Mouse (Mus musculus): ENCODE data around the gene Cnr2. TPM values are rescaled to one million over a fixed set of nuclear protein-coding genes. Genes with fewer than 3 reads are reported as not detected.
A peak's percentile ranks its signal among the peaks of the same experiment; 100 is the strongest.

Gene Cnr2
- polyA plus RNA-seq, 1 experiment from 2014 or later = 1.1 TPM

DNA sequence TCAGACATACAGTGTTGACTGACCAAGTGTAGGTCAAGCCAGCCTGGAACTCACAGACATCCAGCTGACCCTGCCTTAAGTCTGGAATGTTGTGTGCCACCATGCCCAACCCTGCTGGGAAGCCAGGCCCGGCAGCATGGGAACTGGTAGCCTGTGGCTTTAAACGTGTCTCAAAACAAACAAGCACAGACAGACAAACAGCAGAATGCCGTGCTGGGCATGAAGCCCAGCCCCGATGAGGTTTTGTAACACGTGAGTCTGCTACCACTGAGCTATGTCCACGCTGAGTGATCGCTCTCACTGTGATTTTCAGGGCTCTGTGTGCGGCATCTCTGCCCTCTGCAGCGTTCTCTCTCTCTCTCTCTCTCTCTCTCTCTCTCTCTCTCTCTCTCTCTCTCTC, 60.7 kb downstream of the Cnr2 start:
- WGBS = 82% methylated on average over 9 of the region's 9 CpGs
- Histone ChIP-seq H3K36me3 (ENCODE audit: insufficient read depth, low read length) (peaks cover 39% of the 10 kb centered on the region), H3K4me2 (replicated peaks; ENCODE audit: low read depth, low read length) (no peak overlapping the region)

DNA sequence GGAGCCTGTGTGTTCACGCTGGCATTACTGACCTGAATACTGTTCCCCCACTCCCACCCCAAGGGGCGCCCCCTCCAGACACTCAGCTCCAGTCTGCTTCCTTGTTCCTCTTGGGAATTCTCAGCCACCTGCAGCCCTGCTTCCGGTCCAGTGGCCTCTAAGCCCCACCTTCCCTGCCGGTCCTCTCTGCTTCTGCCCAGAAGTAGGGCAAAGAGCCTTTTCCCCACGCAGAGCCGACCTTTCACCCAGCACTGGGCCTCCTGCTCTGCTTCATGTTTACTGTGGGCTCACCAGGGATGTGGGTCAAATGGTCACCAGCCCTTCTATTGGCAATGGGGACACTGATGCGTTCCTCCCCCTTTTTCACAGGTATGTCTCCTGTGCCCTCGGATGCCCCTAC, 63.2 kb downstream of the Cnr2 start:
- 51% methylated on average over 8 of the region's 8 CpGs for WGBS
- ATAC-seq (ENCODE audit: low FRiP score, low TSS enrichment) = no peak
- H3K9ac ChIP-seq (replicated peaks; ENCODE audit: low read length) = peak overlapping the region; percentile 45; the same call in 1 of the 2 replicates
- H3K4me2 ChIP-seq (replicated peaks; ENCODE audit: low read depth, low read length) = no peak overlapping the region
- peaks cover 23% of the 10 kb centered on the region; the same call in 1 of the 2 replicates for H3K36me3 ChIP-seq (ENCODE audit: insufficient read depth, low read length)
- H3K27ac ChIP-seq (ENCODE audit: low read length) = no peak overlapping the region
- no peaks in the 10 kb centered on the region for H3K27me3 ChIP-seq (ENCODE audit: insufficient read depth, low read length)
- no peak overlapping the region for H3K4me3 ChIP-seq (ENCODE audit: low read length)
- H3K9me3 ChIP-seq (ENCODE audit: low read length) = no peaks in the 10 kb centered on the region
- H3K4me1 ChIP-seq (ENCODE audit: insufficient read depth, low read length) = peaks cover 4% of the 10 kb centered on the region; the same call in 1 of the 2 replicates

More for the DNA sequence above, 60.7 kb downstream of the Cnr2 start:
- Histone ChIP-seq H3K9me3 (ENCODE audit: low read length) (no peaks in the 10 kb centered on the region), H3K27ac (ENCODE audit: low read length) (no peak overlapping the region), H3K4me1 (ENCODE audit: insufficient read depth, low read length) (no peaks in the 10 kb centered on the region), H3K27me3 (ENCODE audit: insufficient read depth, low read length) (no peaks in the 10 kb centered on the region), H3K4me3 (ENCODE audit: low read length) (no peak overlapping the region), H3K9ac (replicated peaks; ENCODE audit: low read length) (no peak overlapping the region)
- ATAC-seq (ENCODE audit: low FRiP score, low TSS enrichment) = no peak

DNA sequence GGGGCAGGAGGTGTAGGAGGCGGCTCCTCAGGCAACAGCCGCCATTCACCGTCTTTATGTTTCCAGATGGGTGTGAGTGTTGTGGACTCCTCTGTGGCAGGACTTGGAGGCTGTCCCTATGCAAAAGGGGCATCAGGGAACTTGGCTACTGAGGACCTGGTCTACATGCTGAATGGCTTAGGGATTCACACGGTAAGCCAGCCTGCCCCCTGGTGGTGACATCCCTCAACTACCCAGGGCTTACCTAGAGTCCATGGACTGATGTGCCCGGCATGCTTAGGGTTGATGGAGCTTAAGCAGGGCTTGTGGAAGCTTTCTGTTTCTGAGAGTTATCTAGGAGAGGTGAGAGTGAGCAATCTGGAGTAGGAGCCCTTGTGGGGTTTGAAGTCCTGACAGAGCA, 65.5 kb downstream of the Cnr2 start:
- Histone ChIP-seq H3K27me3 (ENCODE audit: insufficient read depth, low read length) (no peaks in the 10 kb centered on the region), H3K27ac (ENCODE audit: low read length) (no peak overlapping the region), H3K36me3 (ENCODE audit: insufficient read depth, low read length) (peaks cover 18% of the 10 kb centered on the region; the same call in 1 of the 2 replicates), H3K9me3 (ENCODE audit: low read length) (no peaks in the 10 kb centered on the region), H3K4me3 (ENCODE audit: low read length) (no peak overlapping the region), H3K4me2 (replicated peaks; ENCODE audit: low read depth, low read length) (no peak overlapping the region), H3K9ac (replicated peaks; ENCODE audit: low read length) (no peak overlapping the region), H3K4me1 (ENCODE audit: insufficient read depth, low read length) (peaks cover 15% of the 10 kb centered on the region)
- 26% methylated on average over 5 of the region's 5 CpGs for WGBS
- ATAC-seq (ENCODE audit: low FRiP score, low TSS enrichment) = no peak

DNA sequence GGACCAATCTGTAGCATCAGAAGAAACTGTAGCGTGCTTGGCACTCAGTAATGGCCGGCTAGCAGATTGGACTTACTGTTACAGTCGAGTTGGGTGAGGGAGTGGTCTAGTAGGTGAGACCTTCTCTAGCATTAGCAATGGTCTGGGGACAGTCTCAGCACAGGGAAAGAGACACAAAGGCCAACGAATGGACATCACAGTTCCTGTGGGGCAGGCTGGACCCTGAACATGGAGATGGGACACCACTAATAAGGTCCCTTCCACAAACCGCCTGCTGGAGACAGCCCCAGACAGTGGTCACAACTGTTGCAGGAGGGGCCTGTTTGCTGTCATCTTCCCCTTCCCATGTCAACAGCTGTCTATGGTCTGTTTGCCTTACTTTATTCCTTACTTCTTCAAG, 66.5 kb downstream of the Cnr2 start:
- no peak for ATAC-seq (ENCODE audit: low FRiP score, low TSS enrichment)
- Histone ChIP-seq H3K4me3 (ENCODE audit: low read length) (no peak overlapping the region), H3K4me1 (ENCODE audit: insufficient read depth, low read length) (peaks cover 15% of the 10 kb centered on the region), H3K9me3 (ENCODE audit: low read length) (no peaks in the 10 kb centered on the region), H3K27me3 (ENCODE audit: insufficient read depth, low read length) (no peaks in the 10 kb centered on the region), H3K4me2 (replicated peaks; ENCODE audit: low read depth, low read length) (no peak overlapping the region), H3K36me3 (ENCODE audit: insufficient read depth, low read length) (peaks cover 18% of the 10 kb centered on the region), H3K9ac (replicated peaks; ENCODE audit: low read length) (no peak overlapping the region), H3K27ac (ENCODE audit: low read length) (no peak overlapping the region)
- WGBS = 92% methylated on average over 5 of the region's 5 CpGs

DNA sequence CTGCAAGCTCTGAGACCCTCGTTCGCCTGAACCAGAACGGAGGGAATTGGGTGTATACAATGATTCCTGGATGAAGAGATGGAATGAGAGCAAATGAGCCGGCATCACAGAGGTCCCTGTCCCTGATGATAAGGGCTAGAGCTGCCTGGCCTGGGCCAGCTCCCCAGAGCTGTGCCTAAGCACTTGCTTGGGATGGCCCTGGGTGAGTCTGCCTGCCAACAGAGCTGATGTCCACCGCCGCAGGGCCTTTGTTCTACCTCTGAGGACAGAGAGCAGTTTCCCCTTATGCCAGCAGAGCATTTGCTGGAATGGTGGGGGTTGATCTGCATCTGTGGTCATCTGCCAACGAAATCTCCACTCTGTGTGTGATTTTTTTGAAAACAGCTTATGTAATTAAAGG, 67.0 kb downstream of the Cnr2 start:
- 85% methylated on average over 7 of the region's 7 CpGs for WGBS
- ATAC-seq (ENCODE audit: low FRiP score, low TSS enrichment) = no peak
- Histone ChIP-seq H3K9ac (replicated peaks; ENCODE audit: low read length) (no peak overlapping the region), H3K27ac (ENCODE audit: low read length) (0 out of 2 replicates have a peak overlapping the region, but pooled peaks have one; percentile 5), H3K9me3 (ENCODE audit: low read length) (no peaks in the 10 kb centered on the region), H3K4me2 (replicated peaks; ENCODE audit: low read depth, low read length) (no peak overlapping the region), H3K36me3 (ENCODE audit: insufficient read depth, low read length) (peaks cover 23% of the 10 kb centered on the region), H3K27me3 (ENCODE audit: insufficient read depth, low read length) (no peaks in the 10 kb centered on the region), H3K4me3 (ENCODE audit: low read length) (no peak overlapping the region), H3K4me1 (ENCODE audit: insufficient read depth, low read length) (peaks cover 15% of the 10 kb centered on the region)

DNA sequence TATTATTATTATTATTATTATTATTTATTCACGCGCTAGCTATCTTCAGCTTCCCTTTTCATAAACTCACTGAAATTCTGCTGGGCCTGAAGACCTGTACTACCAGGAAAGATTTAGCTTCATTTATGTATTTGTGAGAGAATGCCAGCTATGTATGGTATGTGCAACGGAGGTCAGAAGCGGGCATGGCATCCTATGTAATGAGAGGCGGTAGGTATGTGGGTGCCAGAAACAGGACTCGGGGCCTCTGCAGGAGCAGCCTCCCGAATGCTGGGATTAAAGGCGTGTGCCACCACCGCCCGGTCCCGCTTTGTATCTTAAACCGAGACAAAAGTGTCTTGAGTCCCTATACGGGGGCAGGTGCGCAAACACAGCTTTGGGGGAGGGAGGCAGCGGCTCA, 67.8 kb downstream of the Cnr2 start:
- Histone ChIP-seq H3K9me3 (ENCODE audit: low read length) (no peaks in the 10 kb centered on the region), H3K27ac (ENCODE audit: low read length) (peak overlapping the region; percentile 93), H3K4me2 (replicated peaks; ENCODE audit: low read depth, low read length) (peak overlapping the region; percentile 96), H3K4me1 (ENCODE audit: insufficient read depth, low read length) (peaks cover 15% of the 10 kb centered on the region), H3K36me3 (ENCODE audit: insufficient read depth, low read length) (peaks cover 30% of the 10 kb centered on the region), H3K4me3 (ENCODE audit: low read length) (peak overlapping the region; percentile 81), H3K27me3 (ENCODE audit: insufficient read depth, low read length) (no peaks in the 10 kb centered on the region), H3K9ac (replicated peaks; ENCODE audit: low read length) (peak overlapping the region; percentile 86)
- WGBS = 5% methylated on average over 15 of the region's 15 CpGs
- ATAC-seq (ENCODE audit: low FRiP score, low TSS enrichment) = no peak; the same call in 1 of the 2 replicates

DNA sequence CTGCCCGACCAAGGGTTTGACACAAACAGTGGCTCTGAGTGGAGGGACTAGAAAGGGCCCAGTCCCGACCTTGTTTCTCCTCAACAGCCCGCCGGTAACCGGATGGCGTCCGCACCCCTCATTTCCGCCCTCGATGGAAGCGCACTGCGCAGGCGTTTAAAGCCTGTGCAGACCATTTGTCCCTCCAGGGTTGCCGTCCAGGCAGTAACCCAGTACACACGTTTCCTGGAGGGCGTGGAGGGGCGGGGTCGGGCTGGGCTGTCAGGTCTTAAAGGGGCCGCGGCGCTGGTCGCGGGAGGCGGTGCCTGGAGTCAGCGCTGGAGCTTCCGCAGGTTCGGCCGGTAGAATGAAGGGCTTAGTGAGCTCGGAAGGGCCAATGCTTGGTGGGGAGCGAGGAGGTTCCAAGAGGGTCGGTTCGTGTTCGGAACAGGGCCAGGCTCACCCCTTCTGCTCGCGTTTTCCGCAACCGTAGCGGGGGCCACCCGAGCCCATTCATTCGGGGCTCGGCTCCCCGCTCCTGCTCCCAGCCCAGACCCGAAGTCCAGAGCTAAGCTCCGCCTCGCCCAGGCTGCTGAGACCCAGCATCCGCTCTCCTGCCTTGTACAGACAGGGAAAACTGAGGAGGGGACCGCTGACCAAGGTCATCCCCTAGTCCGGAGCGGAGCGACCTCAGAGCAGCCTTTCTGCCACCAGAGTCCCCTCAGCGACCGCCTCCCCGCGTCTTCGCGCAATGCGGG, 68.4 kb downstream of the Cnr2 start, which contains the start of gene Gale:
Gene Gale (plus strand): TSS at position 271 of the 737 bp plus-strand sequence.
- under 1% methylated on average over 56 of the region's 56 CpGs for WGBS
- Histone ChIP-seq H3K9me3 (ENCODE audit: low read length) (no peaks in the 10 kb centered on the region), H3K4me3 (ENCODE audit: low read length) (peak within 1 kb of the TSS; percentile 81), H3K27ac (ENCODE audit: low read length) (peak within 1 kb of the TSS; percentile 93), H3K4me2 (replicated peaks; ENCODE audit: low read depth, low read length) (peak within 1 kb of the TSS; percentile 96), H3K36me3 (ENCODE audit: insufficient read depth, low read length) (peaks cover 37% of the 10 kb centered on the region), H3K9ac (replicated peaks; ENCODE audit: low read length) (peak within 1 kb of the TSS; percentile 86), H3K4me1 (ENCODE audit: insufficient read depth, low read length) (peaks cover 15% of the 10 kb centered on the region), H3K27me3 (ENCODE audit: insufficient read depth, low read length) (no peaks in the 10 kb centered on the region)
- peak; percentile 94 for ATAC-seq (ENCODE audit: low FRiP score, low TSS enrichment)

DNA sequence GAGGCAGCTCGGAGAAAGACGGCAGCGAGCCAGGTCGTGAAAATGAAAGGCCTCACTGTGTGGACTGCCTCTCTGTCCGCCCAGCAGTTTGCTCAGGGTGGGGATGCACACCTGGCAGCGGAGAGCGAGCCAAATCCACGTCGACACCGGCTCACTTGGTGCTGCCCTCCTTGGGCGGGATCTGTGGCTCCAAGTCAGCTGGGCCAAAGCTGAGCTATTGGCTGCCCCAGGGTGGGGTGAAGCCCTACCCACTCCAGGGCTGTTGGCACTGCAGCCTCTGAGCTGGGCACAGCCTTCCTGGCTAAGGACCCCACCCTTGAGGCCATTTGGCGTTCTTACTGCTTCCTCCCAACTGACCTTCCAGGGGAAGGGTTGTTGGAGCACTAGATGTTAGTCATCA, 69.2 kb downstream of the Cnr2 start:
- H3K27ac ChIP-seq (ENCODE audit: low read length) = peak overlapping the region; percentile 62; the same call in 1 of the 2 replicates

DNA sequence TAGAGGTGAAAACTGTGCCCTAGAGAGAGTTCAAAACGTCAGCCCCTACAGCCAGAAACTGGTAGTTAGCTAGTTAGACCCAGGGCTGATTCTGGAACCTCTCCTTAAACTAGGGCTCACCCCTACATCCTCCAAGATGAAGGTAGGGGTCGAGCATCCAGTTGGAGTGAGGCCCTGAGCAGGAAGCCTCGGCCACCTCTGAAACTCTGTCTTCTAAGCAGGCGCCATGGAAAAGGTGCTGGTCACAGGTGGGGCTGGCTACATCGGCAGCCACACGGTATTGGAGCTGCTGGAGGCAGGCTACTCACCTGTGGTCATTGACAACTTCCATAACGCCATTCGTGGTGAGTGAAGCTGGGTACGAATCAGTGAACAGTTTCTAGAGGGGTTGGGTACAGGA, 69.9 kb downstream of the Cnr2 start:
- H3K9ac ChIP-seq (replicated peaks; ENCODE audit: low read length) = 0 out of 2 replicates have a peak overlapping the region, but pooled peaks have one; percentile 3
- no peaks in the 10 kb centered on the region for H3K27me3 ChIP-seq (ENCODE audit: insufficient read depth, low read length)
- no peak for ATAC-seq (ENCODE audit: low FRiP score, low TSS enrichment)
- no peaks in the 10 kb centered on the region for H3K9me3 ChIP-seq (ENCODE audit: low read length)
- peaks cover 15% of the 10 kb centered on the region for H3K4me1 ChIP-seq (ENCODE audit: insufficient read depth, low read length)
- no peak overlapping the region for H3K27ac ChIP-seq (ENCODE audit: low read length)
- no peak overlapping the region for H3K4me3 ChIP-seq (ENCODE audit: low read length)
- H3K36me3 ChIP-seq (ENCODE audit: insufficient read depth, low read length) = peaks cover 48% of the 10 kb centered on the region
- WGBS = 78% methylated on average over 9 of the region's 9 CpGs
- no peak overlapping the region for H3K4me2 ChIP-seq (replicated peaks; ENCODE audit: low read depth, low read length)

More for the DNA sequence above, 69.2 kb downstream of the Cnr2 start:
- peak overlapping the region; percentile 82 for H3K9ac ChIP-seq (replicated peaks; ENCODE audit: low read length)
- no peaks in the 10 kb centered on the region for H3K27me3 ChIP-seq (ENCODE audit: insufficient read depth, low read length)
- H3K4me3 ChIP-seq (ENCODE audit: low read length) = peak overlapping the region; percentile 81
- H3K36me3 ChIP-seq (ENCODE audit: insufficient read depth, low read length) = peaks cover 45% of the 10 kb centered on the region
- ATAC-seq (ENCODE audit: low FRiP score, low TSS enrichment) = 0 out of 2 replicates have a peak, but pooled peaks have one; percentile 12
- 1% methylated on average over 12 of the region's 12 CpGs for WGBS
- H3K4me1 ChIP-seq (ENCODE audit: insufficient read depth, low read length) = peaks cover 15% of the 10 kb centered on the region
- no peaks in the 10 kb centered on the region for H3K9me3 ChIP-seq (ENCODE audit: low read length)
- H3K4me2 ChIP-seq (replicated peaks; ENCODE audit: low read depth, low read length) = peak overlapping the region; percentile 96

DNA sequence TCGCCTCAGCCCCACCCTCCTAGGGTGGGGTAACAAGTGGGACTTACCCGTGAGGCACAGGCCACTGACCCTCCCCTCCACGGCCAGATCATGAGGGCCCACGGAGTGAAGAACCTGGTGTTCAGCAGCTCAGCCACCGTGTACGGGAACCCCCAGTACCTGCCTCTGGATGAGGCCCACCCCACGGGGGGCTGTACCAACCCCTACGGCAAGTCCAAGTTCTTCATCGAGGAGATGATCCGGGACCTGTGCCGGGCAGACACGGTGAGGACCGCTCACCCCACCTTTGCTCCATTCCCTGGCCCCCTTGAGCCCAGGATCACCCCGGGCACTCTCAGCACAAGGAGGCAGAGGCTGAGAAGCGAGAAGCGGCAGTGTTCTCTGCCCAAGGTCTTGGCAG, 71.1 kb downstream of the Cnr2 start:
- Histone ChIP-seq H3K9ac (replicated peaks; ENCODE audit: low read length) (no peak overlapping the region), H3K4me2 (replicated peaks; ENCODE audit: low read depth, low read length) (no peak overlapping the region), H3K36me3 (ENCODE audit: insufficient read depth, low read length) (peaks cover 48% of the 10 kb centered on the region), H3K27me3 (ENCODE audit: insufficient read depth, low read length) (no peaks in the 10 kb centered on the region), H3K4me3 (ENCODE audit: low read length) (no peak overlapping the region), H3K4me1 (ENCODE audit: insufficient read depth, low read length) (peaks cover 21% of the 10 kb centered on the region), H3K27ac (ENCODE audit: low read length) (no peak overlapping the region), H3K9me3 (ENCODE audit: low read length) (no peaks in the 10 kb centered on the region)
- ATAC-seq (ENCODE audit: low FRiP score, low TSS enrichment) = no peak
- WGBS = 93% methylated on average over 16 of the region's 16 CpGs

Measured in kidney, embryonic 16.5 days (tissue).